Mouse (Mus musculus): Measurements from ENCODE around the gene Car5a. TPM values are rescaled to one million over a fixed set of nuclear protein-coding genes. Genes with fewer than 3 reads are reported as not detected.

The Car5a gene
- total RNA-seq, 2 experiments from 2014 or later: not detected

GRCm38 (mm10) chr8:121909148-121909541, 35.6 kb downstream of the Car5a start:
- intact Hi-C loops (cut with DNase I): loop anchor here (1.0 kb wide), 2 partner anchors 35 to 58 kb away; no protein-coding TSS in a partner anchor

GRCm38 (mm10) chr8:121908378-121909147, 36.1 kb downstream of the Car5a start:
- no peak for DNase-seq
- intact Hi-C loops (cut with DNase I): loop anchor here (1.0 kb wide), 2 partner anchors 34 to 57 kb away; no protein-coding TSS in a partner anchor

More at GRCm38 (mm10) chr8:121909148-121909541, 35.6 kb downstream of the Car5a start:
- no peak for DNase-seq

GRCm38 (mm10) chr8:121907587-121908248, 37.0 kb downstream of the Car5a start, which contains the start of gene Slc7a5:
TSS of gene Slc7a5 (minus strand) at chr8:121907694.
- intact Hi-C loops (cut with DNase I): no loop called here
- DNase-seq: peak; percentile 96 to 97

GRCm38 (mm10) chr8:121906542-121907512, 37.9 kb downstream of the Car5a start:
- intact Hi-C loops (cut with DNase I): no loop called here
- peak in 1 of 2 experiments; percentile 22 for DNase-seq

GRCm38 (mm10) chr8:121905864-121906263, 38.8 kb downstream of the Car5a start:
- DNase-seq: no peak
- intact Hi-C loops (cut with DNase I): no loop called here

GRCm38 (mm10) chr8:121905420-121905819, 39.3 kb downstream of the Car5a start:
- intact Hi-C loops (cut with DNase I): no loop called here
- DNase-seq: no peak

- intact Hi-C loops (cut with DNase I): no loop called here
- DNase-seq: no peak
These were observed 39.7 kb downstream of the Car5a start for GRCm38 (mm10) chr8:121904999-121905398.

- intact Hi-C loops (cut with DNase I): no loop called here
- no peak for DNase-seq
These were observed 40.7 kb downstream of the Car5a start for GRCm38 (mm10) chr8:121903977-121904376.

GRCm38 (mm10) chr8:121901498-121902236, 43.0 kb downstream of the Car5a start:
- intact Hi-C loops (cut with DNase I): no loop called here
- no peak for DNase-seq

- no peak for DNase-seq
- intact Hi-C loops (cut with DNase I): no loop called here
These were observed 45.3 kb downstream of the Car5a start for GRCm38 (mm10) chr8:121899180-121900044.

GRCm38 (mm10) chr8:121898401-121898931, 46.2 kb downstream of the Car5a start:
- intact Hi-C loops (cut with DNase I): no loop called here
- DNase-seq: peak; percentile 60 to 71

- peak in 1 of 2 experiments; percentile 28 for DNase-seq
- intact Hi-C loops (cut with DNase I): no loop called here
These were observed 46.8 kb downstream of the Car5a start for GRCm38 (mm10) chr8:121897871-121898381.

GRCm38 (mm10) chr8:121897205-121897604, 47.5 kb downstream of the Car5a start:
- intact Hi-C loops (cut with DNase I): no loop called here
- no peak for DNase-seq

GRCm38 (mm10) chr8:121896476-121897145, 48.1 kb downstream of the Car5a start:
- intact Hi-C loops (cut with DNase I): no loop called here
- no peak for DNase-seq

GRCm38 (mm10) chr8:121895910-121896309, 48.8 kb downstream of the Car5a start:
- DNase-seq: no peak
- intact Hi-C loops (cut with DNase I): no loop called here

GRCm38 (mm10) chr8:121892875-121893274, 51.8 kb downstream of the Car5a start:
- no peak for DNase-seq
- intact Hi-C loops (cut with DNase I): no loop called here

- DNase-seq: no peak
- intact Hi-C loops (cut with DNase I): no loop called here
These were observed 54.6 kb downstream of the Car5a start for GRCm38 (mm10) chr8:121889810-121890785.

Data from heart, postnatal 36 days (tissue).